Mouse (Mus musculus) cerebellum, adult 2 months (tissue): Measurements from ENCODE around the gene Smim4.

Experiments used
- CTCF ChIP-seq: fragments of 200-500 bp; IDR thresholded peaks from 2 replicates; pipeline ENCODE4 v1.5.1; 2011; ENCODE audit warnings: low read depth, mild to moderate bottlenecking, control low read depth, low read length, moderate library complexity, borderline replicate concordance; ENCODE audit not compliant: insufficient read depth
- POLR2A ChIP-seq: fragments of 200-500 bp; IDR thresholded peaks from 2 replicates; pipeline ENCODE4 v1.6.1; 2011; ENCODE audit warnings: low read length, control low read depth, borderline replicate concordance; ENCODE audit not compliant: insufficient read depth

- TF ChIP-seq POLR2A (no peak), CTCF (no peak)
Measured at GRCm38 (mm10) chr14:31164067-31164466, 35.3 kb upstream of the Smim4 start.
